In the genomic region with DNA sequence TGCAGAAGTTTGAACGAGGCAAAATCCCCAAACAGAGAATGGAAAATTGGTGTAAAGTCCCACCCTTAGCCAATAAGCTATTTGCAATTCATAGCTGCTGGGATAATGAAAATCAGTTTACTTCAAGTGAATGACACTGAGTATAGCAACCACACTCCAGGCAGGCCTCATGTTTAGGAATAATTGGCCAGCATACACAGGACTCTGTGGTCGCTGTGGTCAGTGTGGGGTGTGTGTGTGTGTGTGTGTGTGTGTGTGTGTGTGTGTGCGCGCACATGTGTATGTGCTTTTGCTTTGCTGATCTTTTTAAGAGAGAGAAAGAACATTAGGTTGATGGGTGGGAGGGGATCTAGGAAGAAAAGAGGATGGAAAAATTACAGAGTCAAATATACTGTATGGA, we compare ENCODE assay signal across 24 mouse cellular contexts.
"Had no signal": no experiment of that assay in that cellular context is flagged by ENCODE, and none has a peak within 500 bp of the region (broad histone marks: within the 10 kb centered on the region; RNA-seq: fewer than 3 reads in every experiment).

No protein-coding gene starts in this region.

- H3K36me3 ChIP-seq: heart, embryonic 15.5 days; hindbrain, embryonic 13.5 days; hindbrain, embryonic 15.5 days; kidney, embryonic 15.5 days; limb, embryonic 13.5 days; limb, embryonic 15.5 days had no signal

- H3K4me1 ChIP-seq: limb, embryonic 15.5 days had no signal

- H3K9ac ChIP-seq: heart, embryonic 13.5 days; heart, embryonic 15.5 days; hindbrain, embryonic 13.5 days; hindbrain, embryonic 15.5 days; kidney, embryonic 15.5 days; limb, embryonic 13.5 days; limb, embryonic 15.5 days had no signal

- H3K27me3 ChIP-seq: heart, embryonic 13.5 days; heart, embryonic 15.5 days; hindbrain, embryonic 13.5 days; hindbrain, embryonic 15.5 days; kidney, embryonic 15.5 days; limb, embryonic 13.5 days; limb, embryonic 15.5 days had no signal

- H3K4me3 ChIP-seq: heart, embryonic 13.5 days; heart, embryonic 15.5 days; hindbrain, embryonic 13.5 days; hindbrain, embryonic 15.5 days; kidney, embryonic 15.5 days; limb, embryonic 13.5 days; limb, embryonic 15.5 days had no signal

- H3K27ac ChIP-seq: heart, embryonic 13.5 days; heart, embryonic 15.5 days; hindbrain, embryonic 13.5 days; hindbrain, embryonic 15.5 days; hindbrain, postnatal 0 days; kidney, embryonic 15.5 days; kidney, postnatal 0 days; limb, embryonic 13.5 days; limb, embryonic 15.5 days had no signal

- H3K9me3 ChIP-seq: heart, embryonic 15.5 days; hindbrain, embryonic 15.5 days; kidney, embryonic 15.5 days; limb, embryonic 13.5 days; limb, embryonic 15.5 days had no signal

- H3K4me2 ChIP-seq: heart, embryonic 11.5 days; heart, embryonic 13.5 days; heart, embryonic 15.5 days; hindbrain, embryonic 13.5 days; hindbrain, embryonic 15.5 days; kidney, embryonic 15.5 days; limb, embryonic 13.5 days; limb, embryonic 15.5 days had no signal

- ATAC-seq: hindbrain, postnatal 0 days; intestine, embryonic 16.5 days had no signal

- DNase-seq: gastrocnemius, postnatal 14 days; gastrocnemius, postnatal 36 days; heart, adult 18-20 months; heart, postnatal 14 days; heart, postnatal 36 days; kidney, adult 11 months; kidney, adult 2 months; kidney, adult 9 months; kidney, postnatal 14 days; kidney, postnatal 36 days; layer of hippocampus, adult 9-11 months; layer of hippocampus, postnatal 36 days; left cerebral cortex, postnatal 4 days had no signal
